Mouse (Mus musculus): Measurements from ENCODE around the gene D16Ertd472e.

GRCm38 (mm10) chr16:78577085-78577671, 670 bp upstream of the D16Ertd472e start:
- TF ChIP-seq CTCF (IDR thresholded peaks at IDR 0.05; ENCODE audit: low read depth) (no peak), EP300 (IDR thresholded peaks at IDR 0.05; ENCODE audit: low read depth) (no peak)
